Mouse (Mus musculus) liver, adult 10 weeks (tissue): ENCODE results near the gene Blmh. TPM values are rescaled to one million over a fixed set of nuclear protein-coding genes. Genes with fewer than 3 reads are reported as not detected.

Source experiments
- polyA plus RNA-seq: library from polyadenylated mRNA; stranded (reverse); fragments of 350-450 nt; fragmentation: Illumina TruSeq; extraction: RNeasy Lipid Tissue Mini Kit (QIAGEN cat#74804); gene quantifications from one replicate; pipeline ENCODE4 v1.2.3, GENCODE M21; 2014; ENCODE audit warnings: low read depth, low replicate concordance

The Blmh gene
- polyA plus RNA-seq: 92.4 TPM

DNA sequence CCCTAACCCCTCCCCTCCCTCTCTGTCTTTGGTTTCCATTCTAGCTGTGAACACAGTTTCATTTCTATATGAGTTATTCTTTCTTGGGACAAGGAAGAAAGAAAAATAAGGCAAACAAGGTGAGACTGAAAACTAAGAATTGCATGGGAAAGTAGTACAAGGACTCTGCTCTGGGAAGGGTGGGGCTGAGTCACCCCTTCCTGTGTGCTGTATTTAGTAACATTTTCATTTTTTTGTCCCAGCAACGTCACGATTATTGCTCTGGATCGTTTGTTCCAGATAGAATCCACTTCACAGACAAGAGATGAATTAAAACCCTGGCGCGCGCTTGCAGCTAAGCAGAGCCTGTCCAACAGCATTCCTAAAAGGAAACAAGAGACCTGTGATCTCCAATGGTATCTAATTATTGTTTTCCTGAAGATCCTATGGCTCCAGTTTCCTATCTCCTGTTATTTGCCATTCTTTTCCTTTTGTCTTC lies at the start of gene Blmh:
Gene Blmh, plus strand, starts transcription at position 51 of the 478 bp plus-strand sequence.

DNA sequence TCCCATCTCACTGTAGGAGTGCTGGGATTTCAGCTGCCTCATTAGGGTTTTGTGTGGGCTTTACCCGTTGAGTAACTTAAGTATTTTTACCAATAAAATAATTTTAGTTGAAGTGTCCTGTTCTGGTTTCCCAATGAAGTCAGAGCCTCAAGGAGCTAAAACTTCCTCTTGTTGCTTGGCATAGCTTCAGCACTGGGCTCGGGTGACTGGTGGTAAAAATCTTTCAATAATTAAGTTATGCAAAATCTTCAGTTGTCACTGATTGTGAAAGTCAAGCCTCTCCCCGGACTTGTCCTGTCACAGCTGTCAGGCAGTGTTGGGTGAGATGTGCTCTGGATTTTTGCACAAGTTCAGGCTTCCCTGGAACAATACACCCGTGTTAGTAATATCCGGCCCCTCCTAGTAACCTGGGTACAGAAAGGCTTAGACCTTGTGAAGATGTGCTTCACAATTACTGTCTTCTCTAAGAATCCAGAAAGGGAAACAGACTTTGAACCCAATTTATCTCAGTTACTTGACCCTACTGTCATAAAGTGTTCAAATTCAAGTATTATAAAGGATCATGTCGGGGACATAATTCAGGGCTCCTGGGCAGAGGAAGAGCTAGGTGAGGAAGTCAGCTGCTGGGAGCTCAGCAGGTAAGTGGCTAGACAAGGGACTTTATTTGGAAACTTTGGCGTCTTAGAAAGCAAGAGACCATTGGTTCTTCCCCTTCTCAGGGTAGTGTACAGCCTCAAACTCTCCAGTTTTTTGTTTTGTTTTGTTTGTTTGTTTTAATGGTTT lies 22.8 kb upstream of the Blmh start, which contains the start of gene Tmigd1:
Gene Tmigd1, plus strand, starts transcription at position 581 of the 783 bp plus-strand sequence.

GRCm38 (mm10) chr11:76997916-76998704 lies 73.5 kb downstream of the Blmh start, which contains the start of gene Slc6a4:
TSS of gene Slc6a4 (plus strand) at chr11:76998603.

Other genes with a start within 250 kb of the Blmh start
- not detected for gene Trarg1, start 245.0 kb upstream of the Blmh start, polyA plus RNA-seq
- gene Gosr1, start 161.2 kb upstream of the Blmh start, polyA plus RNA-seq: 20.3 TPM
- gene Cpd, start 77.8 kb upstream of the Blmh start, polyA plus RNA-seq: 15.9 TPM
- gene Tmigd1, start 22.6 kb upstream of the Blmh start, polyA plus RNA-seq: not detected
- gene Slc6a4, start 73.8 kb downstream of the Blmh start, polyA plus RNA-seq: 0.19 TPM
- 11.7 TPM for gene Nsrp1, start 153.6 kb downstream of the Blmh start, polyA plus RNA-seq